Comparison of ENCODE assay signal across 14 mouse cellular contexts in the genomic region with DNA sequence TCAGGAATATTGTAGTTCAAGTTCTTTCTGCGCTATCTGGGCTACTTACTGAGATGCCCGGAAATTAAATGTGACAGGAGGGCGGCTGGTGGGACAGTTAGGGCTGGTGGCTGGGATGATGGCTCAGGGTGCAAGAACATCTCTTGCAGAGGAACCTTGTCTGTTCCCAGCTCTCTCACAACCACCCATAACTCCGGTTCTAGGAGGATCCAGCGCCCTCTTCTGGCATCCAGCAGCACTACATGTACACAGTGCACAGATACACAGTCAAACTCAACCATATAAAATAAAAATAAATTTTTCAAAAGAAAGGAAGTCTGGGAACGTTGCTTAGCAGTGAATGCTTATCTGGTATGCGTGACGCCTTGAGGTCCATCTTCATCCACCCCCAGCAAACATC. TPM values are rescaled to one million over a fixed set of nuclear protein-coding genes. Genes with fewer than 3 reads are reported as not detected.
DNase-seq lines count a peak whose midpoint lies in the region; ATAC-seq and TF ChIP-seq lines count a peak whose summit lies in the region.
"Had no signal": no experiment of that assay in that cellular context is flagged by ENCODE, and none has a peak within 500 bp of the region (broad histone marks: within the 10 kb centered on the region; RNA-seq: fewer than 3 reads in every experiment).

No protein-coding gene starts in this region.

- TF ChIP-seq CTCF in cerebellum, adult 2 months (IDR thresholded peaks at IDR 0.05; ENCODE audit: borderline replicate concordance, insufficient read depth, low read depth, low read length), result peak; percentile 14; the same call in 1 of the 2 replicates
- peak; percentile 52 for TF ChIP-seq CTCF in layer of hippocampus, adult 2 months (conservative IDR thresholded peaks at IDR 0.05)

- H3K4me3 ChIP-seq in cerebellum, adult 2 months (replicated peaks; ENCODE audit: insufficient read depth, low read depth, low read length), result no peak overlapping the region
- H3K4me3 ChIP-seq in layer of hippocampus, adult 2 months, result no peak overlapping the region
- H3K4me3 ChIP-seq: lung, embryonic 15.5 days; midbrain, embryonic 12.5 days had no signal

- no peak for ATAC-seq in cerebellum, adult (ENCODE audit: insufficient number of reproducible peaks, low FRiP score, low TSS enrichment)
- peak; percentile 28 for ATAC-seq in common myeloid progenitor, adult 5-6 weeks (replicated peaks; ENCODE audit: low read depth, poor library complexity, severe bottlenecking)
- no peak for ATAC-seq in activated CD4-positive, CD25-positive, alpha-beta regulatory T cell, adult 4 months

- H3K27ac ChIP-seq in cerebellum, adult 2 months (ENCODE audit: insufficient read depth, low read length), result no peak overlapping the region
- H3K27ac ChIP-seq in layer of hippocampus, adult 2 months, result no peak overlapping the region
- H3K27ac ChIP-seq: lung, embryonic 15.5 days; midbrain, embryonic 12.5 days had no signal

- no peaks in the 10 kb centered on the region for H3K27me3 ChIP-seq in cerebellum, adult 2 months (ENCODE audit: control insufficient read depth, insufficient read depth, low read length)

- no peak for DNase-seq in cerebellum, adult 2 months
- no peak for DNase-seq in layer of hippocampus, adult 2 months (ENCODE audit: low spot score in 2 of 2)
- no peak for DNase-seq in layer of hippocampus, adult 8-10 months (ENCODE audit: low spot score in 2 of 2)
- peak; percentile 30 to 40 for DNase-seq in B cell, adult 2 months
- no peak for DNase-seq in gastrocnemius, postnatal 4 days (ENCODE audit: low spot score in 2 of 2)
- DNase-seq: adrenal gland, postnatal 10 days; heart, postnatal 36 days had no signal

- 37% methylated on average over 8 of the region's 8 CpGs for WGBS in cerebellum, adult 2 months

- H3K4me1 ChIP-seq in cerebellum, adult 2 months (ENCODE audit: control insufficient read depth, insufficient read depth, low read length), result no peaks in the 10 kb centered on the region
- H3K4me1 ChIP-seq: lung, embryonic 15.5 days; midbrain, embryonic 12.5 days had no signal

- TF ChIP-seq POLR2A in cerebellum, adult 2 months (IDR thresholded peaks at IDR 0.05; ENCODE audit: borderline replicate concordance, insufficient read depth, low read length), result no peak

RNA-seq across cellular contexts. Expression of a gene that starts 2.5 kb away (rescaled TPM):
- 0.17 and 0.29 TPM in 2 replicates for polyA plus RNA-seq in cerebellum, adult 2 months (2012; rRNA removed)
- not detected for total RNA-seq in layer of hippocampus, adult 2 months (2021)
- not detected for total RNA-seq in layer of hippocampus, adult 8-10 months (2022)
- not detected in 2 replicates for total RNA-seq in common myeloid progenitor, adult 5-6 weeks (2017)
- not detected for polyA plus RNA-seq in activated CD4-positive, CD25-positive, alpha-beta regulatory T cell, adult 4 months (2017; shearing (Covaris generic))
- not detected for total RNA-seq in gastrocnemius, postnatal 4 days (2021)
- total RNA-seq: adrenal gland, postnatal 10 days; heart, postnatal 36 days; left cerebral cortex, postnatal 36 days had no signal
- polyA plus RNA-seq: small intestine, adult 2 months had no signal

RNA-seq across cellular contexts. Expression of a gene that starts 7.7 kb away (rescaled TPM):
- polyA plus RNA-seq in cerebellum, adult 2 months (2012; rRNA removed), result 67.7 and 70.3 TPM in 2 replicates
- 100 to 1,000 TPM; 115 to 120 TPM for total RNA-seq in layer of hippocampus, adult 2 months (2021)
- 100 to 1,000 TPM; 105 to 118 (median 111) TPM for total RNA-seq in layer of hippocampus, adult 8-10 months (2022)
- 90.7 and 122 TPM in 2 replicates for total RNA-seq in common myeloid progenitor, adult 5-6 weeks (2017)
- 10 to 100 TPM; 19.6 to 30.9 TPM for polyA plus RNA-seq in activated CD4-positive, CD25-positive, alpha-beta regulatory T cell, adult 4 months (2017; shearing (Covaris generic))
- total RNA-seq in gastrocnemius, postnatal 4 days (2021), result 10 to 100 TPM; 87.0 to 87.7 TPM

RNA-seq across cellular contexts. Expression of a gene that starts 19.9 kb away (rescaled TPM):
- polyA plus RNA-seq in cerebellum, adult 2 months (2012; rRNA removed), result 2.8 and 3.3 TPM in 2 replicates
- total RNA-seq in layer of hippocampus, adult 2 months (2021), result under 1 TPM in 1 of 2 experiments, not detected in 1; 0.64 TPM
- 1 to 10 TPM in 2 of 4 experiments, under 1 TPM in 2; 0.70 to 2.1 (median 1.4) TPM for total RNA-seq in layer of hippocampus, adult 8-10 months (2022)
- total RNA-seq in common myeloid progenitor, adult 5-6 weeks (2017), result 1.3 TPM in 1 of 2 replicates, not detected in the other
- polyA plus RNA-seq in activated CD4-positive, CD25-positive, alpha-beta regulatory T cell, adult 4 months (2017; shearing (Covaris generic)), result under 1 TPM; 0.46 to 0.73 TPM
- total RNA-seq in gastrocnemius, postnatal 4 days (2021), result under 1 TPM; 0.49 to 0.67 TPM

RNA-seq across cellular contexts. Expression of a gene that starts 20.7 kb away (rescaled TPM):
- 178 and 211 TPM in 2 replicates for polyA plus RNA-seq in cerebellum, adult 2 months (2012; rRNA removed)
- total RNA-seq in layer of hippocampus, adult 2 months (2021), result 100 to 1,000 TPM; 373 to 393 TPM
- total RNA-seq in layer of hippocampus, adult 8-10 months (2022), result 100 to 1,000 TPM; 352 to 366 (median 355) TPM
- total RNA-seq in common myeloid progenitor, adult 5-6 weeks (2017), result 6.4 and 11.6 TPM in 2 replicates
- 1 to 10 TPM; 1.5 to 3.2 TPM for polyA plus RNA-seq in activated CD4-positive, CD25-positive, alpha-beta regulatory T cell, adult 4 months (2017; shearing (Covaris generic))
- 10 to 100 TPM; 35.5 to 35.7 TPM for total RNA-seq in gastrocnemius, postnatal 4 days (2021)

RNA-seq across cellular contexts. Expression of a gene that starts 27.7 kb away (rescaled TPM):
- polyA plus RNA-seq in cerebellum, adult 2 months (2012; rRNA removed), result 0.10 and 0.34 TPM in 2 replicates
- total RNA-seq in layer of hippocampus, adult 2 months (2021), result under 1 TPM in 1 of 2 experiments, not detected in 1; 0.64 TPM
- total RNA-seq in layer of hippocampus, adult 8-10 months (2022), result under 1 TPM in 2 of 4 experiments, not detected in 2; 0.45 to 0.57 TPM
- not detected in 2 replicates for total RNA-seq in common myeloid progenitor, adult 5-6 weeks (2017)
- under 1 TPM in 1 of 2 experiments, not detected in 1; 0.57 TPM for polyA plus RNA-seq in activated CD4-positive, CD25-positive, alpha-beta regulatory T cell, adult 4 months (2017; shearing (Covaris generic))
- total RNA-seq in gastrocnemius, postnatal 4 days (2021), result not detected
- total RNA-seq: heart, postnatal 36 days had no signal
- polyA plus RNA-seq: small intestine, adult 2 months had no signal

Comparison
In these comparisons a context has a peak if more than half of its experiments do, and no peak if none do; other contexts are left out.
1. DNase-seq: peak in B cell, adult 2 months (2 of 2); none in cerebellum, adult 2 months (0 of 2), layer of hippocampus, adult 2 months (0 of 2), layer of hippocampus, adult 8-10 months (0 of 2) and gastrocnemius, postnatal 4 days (0 of 2).